Mouse (Mus musculus): ENCODE data around the gene Dgkb. TPM values are rescaled to one million over a fixed set of nuclear protein-coding genes. Genes with fewer than 3 reads are reported as not detected.

Dgkb gene
- total and polyA plus RNA-seq, 2 experiments from 2014 or later, result 12.3 to 13.6 TPM

DNA sequence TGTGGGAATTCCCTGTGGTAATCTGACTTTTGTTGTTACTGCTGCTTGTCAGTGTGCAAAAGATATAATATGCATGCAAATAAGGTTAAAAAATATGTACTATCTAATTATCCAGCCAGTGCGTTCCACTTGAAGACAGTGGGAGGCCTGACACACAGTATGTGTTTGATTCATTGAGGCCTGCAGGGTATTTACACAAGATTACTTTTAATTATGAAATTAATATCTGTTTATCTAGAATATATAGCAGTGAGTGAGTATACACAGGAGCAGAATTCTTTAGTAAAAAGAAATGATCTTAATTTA is 618.6 kb downstream of the Dgkb start:
- TF ChIP-seq CTCF (IDR thresholded peaks at IDR 0.05), result no peak
- no peak overlapping the region for H3K4me2 ChIP-seq (ENCODE audit: low read depth, low read length, poor library complexity, severe bottlenecking)
- no peak overlapping the region for H3K9ac ChIP-seq (replicated peaks; ENCODE audit: low read length, poor library complexity, severe bottlenecking)
- no peak overlapping the region for H3K27ac ChIP-seq (ENCODE audit: low read depth, low read length)
- H3K4me1 ChIP-seq (ENCODE audit: insufficient read depth, low read length), result no peaks in the 10 kb centered on the region
- H3K4me3 ChIP-seq (ENCODE audit: low read depth, low read length), result no peak overlapping the region
- no peak for DNase-seq (ENCODE audit: low spot score)
- no peaks in the 10 kb centered on the region for H3K9me3 ChIP-seq (ENCODE audit: low read length)
- 31% methylated on average over 1 of the region's 1 CpGs for WGBS
- ATAC-seq (ENCODE audit: low FRiP score), result no peak
- H3K36me3 ChIP-seq (ENCODE audit: insufficient read depth, low read length), result no peaks in the 10 kb centered on the region
- H3K27me3 ChIP-seq (ENCODE audit: insufficient read depth, low read length), result no peaks in the 10 kb centered on the region

DNA sequence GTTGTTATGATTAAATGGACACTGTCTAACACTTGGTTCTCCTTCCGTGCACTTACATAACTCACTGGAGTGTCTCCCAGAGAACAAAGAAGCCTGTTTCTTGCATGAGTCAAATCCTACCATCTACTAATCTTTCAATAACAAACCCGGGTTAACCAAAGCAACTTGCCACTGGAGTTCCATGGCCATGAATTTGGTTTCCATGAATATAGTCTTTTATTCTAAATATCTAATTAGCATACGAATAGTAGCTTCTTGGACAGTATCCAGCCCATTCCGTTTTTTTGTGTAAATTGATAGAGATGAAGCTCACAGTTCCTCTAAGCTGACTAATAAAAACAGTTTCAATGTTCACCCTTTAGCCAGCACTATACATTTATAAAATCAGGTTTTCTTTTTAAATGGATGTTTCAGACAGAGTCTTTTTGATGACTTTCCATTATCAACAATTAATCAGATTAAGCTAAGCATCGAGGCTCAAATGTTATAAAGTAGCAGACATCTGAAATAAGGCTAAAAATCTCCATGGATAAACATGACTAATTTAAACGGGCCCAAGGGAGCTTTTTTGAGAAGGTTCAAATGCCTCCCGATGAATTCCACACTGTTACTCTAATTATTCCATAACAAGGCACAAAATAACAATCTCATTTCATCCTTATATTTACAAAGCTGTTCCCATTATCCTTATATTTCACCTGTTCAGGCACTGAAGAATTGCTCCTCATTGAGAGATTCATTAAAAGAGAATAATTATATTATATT is 633.0 kb downstream of the Dgkb start:
- no peak overlapping the region for H3K27ac ChIP-seq (ENCODE audit: low read depth, low read length)
- no peaks in the 10 kb centered on the region for H3K4me1 ChIP-seq (ENCODE audit: insufficient read depth, low read length)
- ATAC-seq (ENCODE audit: low FRiP score), result no peak
- DNase-seq (ENCODE audit: low spot score), result peak; percentile 46
- H3K4me3 ChIP-seq (ENCODE audit: low read depth, low read length), result no peak overlapping the region
- H3K9me3 ChIP-seq (ENCODE audit: low read length), result no peaks in the 10 kb centered on the region
- no peaks in the 10 kb centered on the region for H3K36me3 ChIP-seq (ENCODE audit: insufficient read depth, low read length)
- no peaks in the 10 kb centered on the region for H3K27me3 ChIP-seq (ENCODE audit: insufficient read depth, low read length)
- no peak for TF ChIP-seq CTCF (IDR thresholded peaks at IDR 0.05)
- 24% methylated on average over 7 of the region's 7 CpGs for WGBS
- H3K4me2 ChIP-seq (ENCODE audit: low read depth, low read length, poor library complexity, severe bottlenecking), result no peak overlapping the region
- H3K9ac ChIP-seq (replicated peaks; ENCODE audit: low read length, poor library complexity, severe bottlenecking), result no peak overlapping the region

DNA sequence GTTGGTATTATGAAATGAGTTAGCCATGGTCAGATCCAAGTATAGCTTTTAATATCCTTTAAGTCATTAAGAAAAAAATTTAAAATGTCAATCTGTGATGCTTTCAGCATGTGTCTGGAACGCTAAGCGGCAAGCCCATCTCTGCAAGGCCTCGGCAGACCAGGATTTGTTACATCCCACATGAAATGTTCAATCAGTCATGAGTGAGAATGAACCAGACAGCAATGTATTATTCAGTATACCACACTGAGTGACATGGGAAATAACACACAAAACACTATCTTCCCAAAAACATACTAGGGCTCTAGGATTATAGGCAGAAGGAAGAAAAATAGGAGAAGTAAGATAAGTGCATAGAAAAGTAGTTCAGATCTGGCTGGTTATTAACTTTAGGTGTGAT is 634.2 kb downstream of the Dgkb start:
- Histone ChIP-seq H3K27me3 (ENCODE audit: insufficient read depth, low read length) (no peaks in the 10 kb centered on the region), H3K27ac (ENCODE audit: low read depth, low read length) (no peak overlapping the region), H3K36me3 (ENCODE audit: insufficient read depth, low read length) (no peaks in the 10 kb centered on the region), H3K4me2 (ENCODE audit: low read depth, low read length, poor library complexity, severe bottlenecking) (no peak overlapping the region), H3K4me3 (ENCODE audit: low read depth, low read length) (no peak overlapping the region), H3K9ac (replicated peaks; ENCODE audit: low read length, poor library complexity, severe bottlenecking) (no peak overlapping the region), H3K9me3 (ENCODE audit: low read length) (no peaks in the 10 kb centered on the region), H3K4me1 (ENCODE audit: insufficient read depth, low read length) (no peaks in the 10 kb centered on the region)
- no peak for TF ChIP-seq CTCF (IDR thresholded peaks at IDR 0.05)
- ATAC-seq (ENCODE audit: low FRiP score) (no peak), DNase-seq (ENCODE audit: low spot score) (no peak)
- 56% methylated on average over 3 of the region's 3 CpGs for WGBS

DNA sequence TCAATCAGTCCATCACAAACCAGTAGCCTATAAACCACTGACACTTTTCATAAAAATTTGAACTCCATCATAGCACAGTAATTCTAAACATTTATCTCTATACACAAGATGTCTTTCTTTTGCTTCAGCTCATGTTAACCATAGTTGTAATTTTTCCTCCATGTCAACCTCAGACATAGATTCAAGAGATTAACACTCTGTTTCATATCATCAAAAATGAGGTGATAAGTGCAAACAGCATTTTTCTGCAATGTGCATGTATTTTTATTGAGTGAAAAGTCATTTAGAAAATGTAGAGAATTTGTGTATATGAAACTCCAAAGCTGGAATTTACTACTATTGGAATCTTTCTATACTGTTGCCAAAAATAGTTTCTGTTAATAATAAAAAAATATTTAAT is 650.7 kb downstream of the Dgkb start:
- Histone ChIP-seq H3K27ac (ENCODE audit: low read depth, low read length) (no peak overlapping the region), H3K27me3 (ENCODE audit: insufficient read depth, low read length) (no peaks in the 10 kb centered on the region), H3K36me3 (ENCODE audit: insufficient read depth, low read length) (no peaks in the 10 kb centered on the region), H3K4me2 (ENCODE audit: low read depth, low read length, poor library complexity, severe bottlenecking) (no peak overlapping the region), H3K9ac (replicated peaks; ENCODE audit: low read length, poor library complexity, severe bottlenecking) (no peak overlapping the region), H3K4me3 (ENCODE audit: low read depth, low read length) (no peak overlapping the region), H3K9me3 (ENCODE audit: low read length) (no peaks in the 10 kb centered on the region), H3K4me1 (ENCODE audit: insufficient read depth, low read length) (no peaks in the 10 kb centered on the region)
- DNase-seq (ENCODE audit: low spot score) (no peak), ATAC-seq (ENCODE audit: low FRiP score) (no peak)
- TF ChIP-seq CTCF (IDR thresholded peaks at IDR 0.05), result no peak

DNA sequence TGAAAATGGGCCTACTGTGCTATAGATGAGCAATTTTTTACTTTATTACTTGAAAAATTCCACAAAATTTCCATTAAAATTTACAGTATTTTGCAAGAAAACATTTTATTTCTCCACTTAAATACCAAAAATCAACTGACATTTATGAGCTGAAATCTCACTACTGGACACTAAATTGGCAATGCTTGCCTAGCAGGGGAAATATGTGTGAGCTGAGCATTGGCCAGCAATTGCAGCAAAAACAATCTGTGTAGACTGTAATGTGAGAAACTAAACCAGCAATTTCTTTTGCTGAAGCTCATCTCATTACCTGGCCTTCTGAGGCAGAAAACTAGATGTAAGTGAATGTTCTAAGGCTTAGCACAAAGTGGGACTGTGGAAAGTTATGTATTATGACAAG is 651.1 kb downstream of the Dgkb start:
- H3K4me2 ChIP-seq (ENCODE audit: low read depth, low read length, poor library complexity, severe bottlenecking), result no peak overlapping the region
- H3K9me3 ChIP-seq (ENCODE audit: low read length), result no peaks in the 10 kb centered on the region
- no peak overlapping the region for H3K4me3 ChIP-seq (ENCODE audit: low read depth, low read length)
- no peak overlapping the region for H3K27ac ChIP-seq (ENCODE audit: low read depth, low read length)
- DNase-seq (ENCODE audit: low spot score) (no peak), ATAC-seq (ENCODE audit: low FRiP score) (no peak)
- H3K36me3 ChIP-seq (ENCODE audit: insufficient read depth, low read length), result no peaks in the 10 kb centered on the region
- no peak overlapping the region for H3K9ac ChIP-seq (replicated peaks; ENCODE audit: low read length, poor library complexity, severe bottlenecking)
- TF ChIP-seq CTCF (IDR thresholded peaks at IDR 0.05), result no peak
- H3K4me1 ChIP-seq (ENCODE audit: insufficient read depth, low read length), result no peaks in the 10 kb centered on the region
- H3K27me3 ChIP-seq (ENCODE audit: insufficient read depth, low read length), result no peaks in the 10 kb centered on the region

DNA sequence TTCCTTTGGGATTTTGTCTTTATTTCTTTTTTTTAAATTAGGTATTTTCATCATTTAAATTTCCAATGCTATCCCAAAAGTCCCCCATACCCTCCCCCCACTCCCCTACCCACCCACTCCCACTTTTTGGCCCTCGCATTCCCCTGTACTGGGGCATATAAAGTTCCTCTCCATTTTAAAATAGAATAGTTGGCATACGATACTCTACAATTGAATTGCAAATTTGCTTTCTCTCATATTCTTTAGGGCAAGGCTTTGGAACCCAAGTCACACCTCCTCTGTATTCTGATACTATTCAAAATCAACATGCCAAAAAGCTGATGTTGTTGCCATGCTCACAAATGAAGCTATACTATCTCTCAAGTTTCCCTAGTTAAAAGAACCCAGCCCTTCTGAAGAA is 679.7 kb downstream of the Dgkb start:
- DNase-seq (ENCODE audit: low spot score) (no peak), ATAC-seq (ENCODE audit: low FRiP score) (no peak)
- Histone ChIP-seq H3K36me3 (ENCODE audit: insufficient read depth, low read length) (no peaks in the 10 kb centered on the region), H3K4me1 (ENCODE audit: insufficient read depth, low read length) (no peaks in the 10 kb centered on the region), H3K4me2 (ENCODE audit: low read depth, low read length, poor library complexity, severe bottlenecking) (no peak overlapping the region), H3K9ac (replicated peaks; ENCODE audit: low read length, poor library complexity, severe bottlenecking) (no peak overlapping the region), H3K27me3 (ENCODE audit: insufficient read depth, low read length) (no peaks in the 10 kb centered on the region), H3K9me3 (ENCODE audit: low read length) (no peaks in the 10 kb centered on the region), H3K27ac (ENCODE audit: low read depth, low read length) (no peak overlapping the region), H3K4me3 (ENCODE audit: low read depth, low read length) (no peak overlapping the region)
- TF ChIP-seq CTCF (IDR thresholded peaks at IDR 0.05), result no peak
- 42% methylated on average over 2 of the region's 2 CpGs for WGBS

All from midbrain, postnatal 0 days (tissue).